Mouse (Mus musculus) CH12.LX (cell line): ENCODE measurements at regions not wholly inside any gene's neighbourhood (a gene's known extent, or its start where the extent isn't known, plus 50 kb on each side); places are given as distances from the start of the nearest gene placed in this dataset.

Source experiments
- DNase-seq: peaks from one replicate; pipeline ENCODE4 v3.0.0-alpha.2; 2013; ENCODE audit errors: extremely low read depth
- H3K27ac ChIP-seq: 2 replicates; pipeline ENCODE4 v1.5.1; 2012; ENCODE audit warnings: low read depth, mild to moderate bottlenecking, control low read depth, moderate library complexity; ENCODE audit not compliant: insufficient read depth
- H3K27me3 ChIP-seq: replicated peaks from 2 replicates; pipeline ENCODE3; 2012; ENCODE audit warnings: inconsistent platforms
- H3K36me3 ChIP-seq, 2 experiments: replicated peaks in 1 of 2; 2 replicates each; pipeline versions ENCODE3 to v1.6.1; 2012; ENCODE audit warnings: inconsistent platforms in 1 of 2, low read length in 1 of 2, mild to moderate bottlenecking in 1 of 2, mixed read lengths in 1 of 2, moderate library complexity in 1 of 2; ENCODE audit not compliant: control insufficient read depth in 1 of 2, insufficient read depth in 1 of 2
- H3K4me1 ChIP-seq, 2 experiments: 2 replicates each; pipeline ENCODE4 v1.6.1; 2012; ENCODE audit warnings: inconsistent platforms in 1 of 2, moderate library complexity in 1 of 2; ENCODE audit not compliant: insufficient read depth in 2 of 2, control insufficient read depth in 1 of 2
- H3K4me2 ChIP-seq: 2 replicates; pipeline ENCODE4 v1.6.1; 2012; ENCODE audit warnings: low read depth, mild to moderate bottlenecking, control low read depth; ENCODE audit not compliant: poor library complexity, insufficient read depth, severe bottlenecking
- H3K4me3 ChIP-seq, 3 experiments: fragments of 150-350 bp in 1 of 3; sonication (generic) in 1 of 3; replicated peaks in 1 of 3; 2 replicates each; pipeline versions ENCODE3 to v1.5.1; 2011 to 2012; ENCODE audit warnings: low read depth in 2 of 3, low read length in 2 of 3, mild to moderate bottlenecking in 2 of 3, moderate library complexity in 2 of 3, control low read depth in 1 of 3, improper control_type of control experiment in 1 of 3, inconsistent platforms in 1 of 3, mixed read lengths in 1 of 3; ENCODE audit not compliant: poor library complexity in 1 of 3
- H3K79me2 ChIP-seq: replicated peaks from 2 replicates; pipeline ENCODE4 v1.6.1; 2012; ENCODE audit warnings: mild to moderate bottlenecking, moderate library complexity; ENCODE audit not compliant: control insufficient read depth, poor library complexity, insufficient read depth, severe bottlenecking; ENCODE audit errors: extremely low read depth
- H3K9ac ChIP-seq: 2 replicates; pipeline ENCODE4 v1.6.1; 2012; ENCODE audit warnings: low read depth, mild to moderate bottlenecking, control low read depth, moderate library complexity; ENCODE audit not compliant: insufficient read depth
- H3K9me3 ChIP-seq: replicated peaks from 2 replicates; pipeline ENCODE3; 2012; ENCODE audit warnings: low read length, inconsistent platforms, mixed read lengths
- ELF1 ChIP-seq: IDR thresholded peaks from 2 replicates; pipeline ENCODE4 v1.6.1; 2014; ENCODE audit warnings: low read depth, mild to moderate bottlenecking, inconsistent platforms, low read length, improper control_type of control experiment
- GABPA ChIP-seq: IDR thresholded peaks from 2 replicates; pipeline ENCODE4 v1.6.1; 2012; ENCODE audit warnings: low read depth, low read length, improper control_type of control experiment, inconsistent platforms; ENCODE audit not compliant: insufficient replicate concordance
- MAX ChIP-seq: IDR thresholded peaks from 2 replicates; pipeline ENCODE4 v1.6.1; 2011; ENCODE audit warnings: low read length, improper control_type of control experiment
- MAZ ChIP-seq: IDR thresholded peaks from 2 replicates; pipeline ENCODE4 v1.6.1; 2012; ENCODE audit warnings: low read depth, mild to moderate bottlenecking, inconsistent platforms, low read length, improper control_type of control experiment, moderate library complexity
- MEF2A ChIP-seq: IDR thresholded peaks from 2 replicates; pipeline ENCODE4 v1.6.1; 2014; ENCODE audit warnings: low read depth, mild to moderate bottlenecking, inconsistent platforms, low read length, improper control_type of control experiment, borderline replicate concordance
- MYC ChIP-seq: IDR thresholded peaks from 2 replicates; pipeline ENCODE4 v1.6.1; 2011; ENCODE audit warnings: low read depth, mild to moderate bottlenecking, improper control_type of control experiment, low read length
- NRF1 ChIP-seq: IDR thresholded peaks from 2 replicates; pipeline ENCODE4 v1.6.1; 2014; ENCODE audit warnings: low read depth, mild to moderate bottlenecking, inconsistent platforms, low read length, improper control_type of control experiment, moderate library complexity
- POLR2AphosphoS2 ChIP-seq: IDR thresholded peaks from 2 replicates; pipeline ENCODE4 v1.6.1; 2011; ENCODE audit warnings: low read depth, low read length, improper control_type of control experiment
- TBP ChIP-seq: conservative IDR thresholded peaks from 2 replicates; pipeline ENCODE4 v1.6.1; 2011; ENCODE audit warnings: low read depth, low read length, improper control_type of control experiment
- TCF12 ChIP-seq: IDR thresholded peaks from 2 replicates; pipeline ENCODE4 v1.6.1; 2014; ENCODE audit warnings: low read depth, mild to moderate bottlenecking, inconsistent platforms, low read length, improper control_type of control experiment
- UBTF ChIP-seq: IDR thresholded peaks from 2 replicates; pipeline ENCODE4 v1.6.1; 2012; ENCODE audit warnings: low read depth, mild to moderate bottlenecking, inconsistent platforms, low read length, improper control_type of control experiment, moderate library complexity
- USF1 ChIP-seq: IDR thresholded peaks from 2 replicates; pipeline ENCODE4 v1.6.1; 2014; ENCODE audit warnings: low read depth, mild to moderate bottlenecking, inconsistent platforms, low read length, improper control_type of control experiment
- ZC3H11A ChIP-seq: IDR thresholded peaks from 2 replicates; pipeline ENCODE4 v1.6.1; 2012; ENCODE audit warnings: low read depth, mild to moderate bottlenecking, inconsistent platforms, low read length, improper control_type of control experiment
- ZNF384 ChIP-seq: IDR thresholded peaks from 2 replicates; pipeline ENCODE4 v1.6.1; 2012; ENCODE audit warnings: low read depth, low read length, improper control_type of control experiment, inconsistent platforms
- dilution Hi-C: fragments of 300-500 bp; cut with MboI; formaldehyde crosslinking; loops from 2 replicates; pipeline ENCODE4 v1.14.3; 2020; ENCODE audit warnings: low sequenced_read_pairs; ENCODE audit not compliant: extremely low pct_unique_long_range_greater_than_20kb, extremely low pct_ligation_motif_present
- in situ Hi-C: fragments of 300-500 bp; cut with MboI; formaldehyde crosslinking; loops from 3 replicates; pipeline ENCODE4 v1.14.3; 2019; ENCODE audit warnings: low sequenced_read_pairs, low pct_ligation_motif_present, low pct_unique_long_range_greater_than_20kb, mixed read lengths

DNA sequence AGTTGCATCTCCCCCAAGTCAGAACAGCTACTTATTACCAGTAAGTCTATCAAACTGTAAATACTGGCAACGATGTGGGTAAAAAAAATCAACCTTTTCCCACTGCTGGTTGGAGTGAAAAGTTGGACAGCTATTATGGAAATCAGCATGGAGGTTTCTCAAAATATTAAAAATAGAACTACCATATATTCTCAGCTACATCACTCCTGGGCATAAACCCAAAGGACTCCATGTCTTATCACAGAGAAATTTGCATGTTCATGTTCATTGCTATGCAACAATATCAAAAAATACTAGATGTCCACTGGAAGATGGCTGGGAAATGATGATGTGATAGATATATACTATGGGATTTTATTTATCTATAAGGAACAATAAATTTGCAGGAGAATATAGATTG is 506.9 kb upstream of the Syt1 start:
- Histone ChIP-seq H3K4me2 (no peak overlapping the region), H3K79me2 (no peaks in the 10 kb centered on the region), H3K4me3 (no peak overlapping the region), H3K36me3 (no peaks in the 10 kb centered on the region), H3K4me1 (no peaks in the 10 kb centered on the region), H3K27me3 (no peaks in the 10 kb centered on the region), H3K27ac (no peak overlapping the region), H3K9me3 (no peaks in the 10 kb centered on the region), H3K9ac (no peak overlapping the region)
- dilution Hi-C loops (no loop called here), in situ Hi-C loops (no loop called here)
- no peak for TF ChIP-seq GABPA
- TF ChIP-seq UBTF, result no peak
- TF ChIP-seq MAZ, result no peak
- no peak for TF ChIP-seq NRF1
- no peak for TF ChIP-seq ELF1
- no peak for TF ChIP-seq TCF12
- no peak for TF ChIP-seq TBP
- no peak for TF ChIP-seq POLR2AphosphoS2
- no peak for TF ChIP-seq MYC
- TF ChIP-seq MEF2A, result no peak
- no peak for TF ChIP-seq MAX
- TF ChIP-seq ZC3H11A, result no peak
- TF ChIP-seq ZNF384, result no peak
- no peak for TF ChIP-seq USF1
- no peak for DNase-seq

DNA sequence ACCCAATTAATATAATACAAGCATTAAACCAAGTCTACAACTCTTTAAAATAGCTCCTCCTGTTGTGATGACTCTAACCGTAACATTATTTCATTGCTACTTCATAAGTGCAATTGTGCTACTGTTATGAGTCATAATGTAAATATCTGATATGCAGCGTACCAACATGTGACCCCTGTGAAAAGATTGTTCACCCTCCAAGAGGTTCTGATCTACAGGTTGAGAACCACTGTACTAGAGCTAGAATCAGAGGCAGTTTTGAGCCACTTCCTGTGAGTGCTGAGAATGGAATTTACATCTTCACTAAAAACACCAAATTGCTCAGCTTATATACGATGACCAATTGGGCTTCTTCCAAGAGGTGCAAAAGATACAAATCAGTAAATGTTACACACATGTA is 504.4 kb upstream of the Syt1 start:
- dilution Hi-C loops, result no loop called here
- Histone ChIP-seq H3K27ac (no peak overlapping the region), H3K27me3 (no peaks in the 10 kb centered on the region), H3K36me3 (no peaks in the 10 kb centered on the region), H3K9ac (no peak overlapping the region)
- DNase-seq, result no peak
- no peak for TF ChIP-seq ZC3H11A
- TF ChIP-seq, all 38 proteins: peak for 0
- in situ Hi-C loops, result no loop called here
- no peaks in the 10 kb centered on the region for H3K4me1 ChIP-seq
- no peak overlapping the region for H3K4me2 ChIP-seq
- H3K79me2 ChIP-seq, result no peaks in the 10 kb centered on the region
- H3K4me3 ChIP-seq, result no peak overlapping the region
- no peaks in the 10 kb centered on the region for H3K9me3 ChIP-seq
